Mouse (Mus musculus) forebrain, embryonic 12.5 days (tissue): ENCODE data around the gene Hnf1b. TPM values are rescaled to one million over a fixed set of nuclear protein-coding genes. Genes with fewer than 3 reads are reported as not detected.
A peak's percentile ranks its signal among the peaks of the same experiment; 100 is the strongest.

Experiments used
- ATAC-seq: fragments of 200-750 bp; cut with Nextera tagmentation; 2 replicates; pipeline ENCODE4 v1.8.0; 2017; ENCODE audit warnings: moderate TSS enrichment; ENCODE audit not compliant: low FRiP score
- H3K27ac ChIP-seq: fragments of 300-500 bp; sonication (generic); 2 replicates; pipeline ENCODE4 v1.5.1; 2016; ENCODE audit warnings: mild to moderate bottlenecking
- H3K27me3 ChIP-seq: fragments of 300-500 bp; sonication (generic); 2 replicates; pipeline ENCODE4 v1.6.1; 2016; ENCODE audit warnings: mild to moderate bottlenecking
- H3K36me3 ChIP-seq: fragments of 300-500 bp; sonication (generic); replicated peaks from 2 replicates; pipeline ENCODE4 v1.6.1; 2016; ENCODE audit warnings: mild to moderate bottlenecking
- H3K4me1 ChIP-seq: fragments of 300-500 bp; sonication (generic); 2 replicates; pipeline ENCODE4 v1.6.1; 2016
- H3K4me2 ChIP-seq: fragments of 300-500 bp; sonication (generic); 2 replicates; pipeline ENCODE4 v1.6.1; 2016; ENCODE audit warnings: mild to moderate bottlenecking, moderate library complexity
- H3K4me3 ChIP-seq: fragments of 300-500 bp; sonication (generic); replicated peaks from 2 replicates; pipeline ENCODE4 v1.5.1; 2016; ENCODE audit warnings: mild to moderate bottlenecking
- H3K9ac ChIP-seq: fragments of 300-500 bp; sonication (generic); 2 replicates; pipeline ENCODE4 v1.6.1; 2016; ENCODE audit warnings: mild to moderate bottlenecking
- H3K9me3 ChIP-seq: fragments of 300-500 bp; sonication (generic); 2 replicates; pipeline ENCODE4 v1.6.1; 2016
- WGBS: fragments of 180-500 bp; shearing (Covaris S2); methylation state at CpG from one replicate; pipeline ENCODE4 v1.1.7; 2016; 5-methylcytosine and 5-hydroxymethylcytosine counted together
- polyA plus RNA-seq: library from polyadenylated mRNA; unstranded; fragments of >200 nt; fragmentation: Nextera tagmentation; extraction: Ambion mirVana; gene quantifications from 2 replicates; pipeline ENCODE4 v1.2.1, GENCODE M21; 2016

The Hnf1b gene
- polyA plus RNA-seq, 1 experiment from 2014 or later, result not detected

DNA sequence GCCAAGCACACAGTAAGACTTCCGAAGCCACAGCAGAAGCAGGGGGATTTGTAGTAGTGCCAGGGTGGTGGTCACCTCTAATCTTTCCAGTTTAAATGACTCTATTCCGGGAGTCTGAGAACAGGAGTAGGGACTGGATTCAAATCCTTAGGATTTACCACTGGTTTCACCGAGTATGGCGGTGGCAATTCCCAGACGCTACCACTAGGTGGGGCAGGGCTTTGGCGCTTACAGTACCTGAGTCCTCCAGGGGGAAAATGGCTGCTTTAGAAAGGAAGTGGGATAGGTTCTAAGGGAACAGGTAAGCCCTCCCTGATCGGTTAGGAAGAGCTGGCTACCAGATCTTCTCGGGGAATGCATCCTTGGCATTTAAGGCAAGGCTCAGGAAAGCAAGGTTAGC, 17.5 kb upstream of the Hnf1b start:
- H3K4me1 ChIP-seq, result no peaks in the 10 kb centered on the region
- ATAC-seq, result no peak
- H3K4me3 ChIP-seq, result no peak overlapping the region
- 0 out of 2 replicates have a peak, but pooled peaks cover 8% of the 10 kb centered on the region for H3K27me3 ChIP-seq
- H3K4me2 ChIP-seq, result no peak overlapping the region
- no peaks in the 10 kb centered on the region for H3K36me3 ChIP-seq
- no peaks in the 10 kb centered on the region for H3K9me3 ChIP-seq
- no peak overlapping the region for H3K9ac ChIP-seq
- no peak overlapping the region for H3K27ac ChIP-seq
- WGBS, result 42% methylated on average over 8 of the region's 8 CpGs

DNA sequence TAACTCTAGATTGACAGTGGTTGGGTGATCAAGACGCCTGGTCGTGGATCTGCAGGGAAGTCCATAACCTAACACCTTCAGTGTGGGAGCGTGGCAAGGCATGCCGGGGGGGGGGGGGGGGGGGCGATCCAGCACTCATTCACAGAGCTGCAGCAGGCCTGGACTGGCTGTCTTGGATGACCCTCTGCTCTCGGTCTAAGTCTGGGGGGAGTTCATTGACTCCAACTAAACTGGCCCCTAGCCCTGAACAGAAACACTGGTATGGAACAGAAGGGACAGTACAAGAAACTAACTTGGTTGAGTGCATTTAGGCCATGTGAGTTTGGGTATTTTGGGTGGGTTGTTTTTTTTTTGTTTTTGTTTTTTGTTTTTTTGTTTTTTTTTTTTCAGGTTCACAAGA, 16.3 kb upstream of the Hnf1b start:
- Histone ChIP-seq H3K4me2 (no peak overlapping the region), H3K4me3 (no peak overlapping the region)
- WGBS, result 87% methylated on average over 6 of the region's 6 CpGs

DNA sequence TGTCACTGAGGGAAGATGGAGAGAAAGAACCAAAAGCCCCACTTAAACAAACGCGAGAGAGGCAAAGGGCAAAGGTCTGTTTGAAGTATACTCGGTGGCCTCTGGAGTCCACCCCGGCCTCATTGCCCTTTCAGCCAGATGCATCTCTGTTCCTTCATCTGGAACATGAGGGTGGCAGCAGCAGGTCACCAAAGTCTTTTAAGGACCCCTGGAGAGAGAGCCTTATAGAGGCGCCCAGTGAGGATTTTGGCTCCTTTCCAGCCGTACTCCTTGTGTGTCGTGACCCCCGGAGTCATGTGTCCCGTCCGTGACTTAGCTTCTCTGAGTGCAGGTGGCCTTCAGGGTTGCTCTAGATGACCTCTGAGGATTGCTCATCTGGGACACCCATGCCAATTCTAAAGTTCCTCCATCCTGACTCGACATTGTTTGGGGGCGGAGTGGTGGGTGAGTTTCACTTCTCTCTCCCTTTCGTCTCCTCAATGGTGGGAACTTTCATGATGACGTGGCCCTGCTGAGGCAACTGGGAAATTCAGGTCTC, 15.8 kb upstream of the Hnf1b start:
- ATAC-seq, result no peak
- Histone ChIP-seq H3K36me3 (no peaks in the 10 kb centered on the region), H3K27ac (no peak overlapping the region), H3K4me3 (no peak overlapping the region), H3K9me3 (no peaks in the 10 kb centered on the region), H3K27me3 (0 out of 2 replicates have a peak, but pooled peaks cover 11% of the 10 kb centered on the region), H3K4me2 (no peak overlapping the region), H3K9ac (no peak overlapping the region), H3K4me1 (no peaks in the 10 kb centered on the region)
- WGBS, result 87% methylated on average over 14 of the region's 14 CpGs

More for the DNA sequence above, 16.3 kb upstream of the Hnf1b start:
- Histone ChIP-seq H3K9ac (no peak overlapping the region), H3K36me3 (no peaks in the 10 kb centered on the region), H3K9me3 (no peaks in the 10 kb centered on the region), H3K27ac (no peak overlapping the region), H3K27me3 (0 out of 2 replicates have a peak, but pooled peaks cover 11% of the 10 kb centered on the region), H3K4me1 (no peaks in the 10 kb centered on the region)
- ATAC-seq, result no peak

DNA sequence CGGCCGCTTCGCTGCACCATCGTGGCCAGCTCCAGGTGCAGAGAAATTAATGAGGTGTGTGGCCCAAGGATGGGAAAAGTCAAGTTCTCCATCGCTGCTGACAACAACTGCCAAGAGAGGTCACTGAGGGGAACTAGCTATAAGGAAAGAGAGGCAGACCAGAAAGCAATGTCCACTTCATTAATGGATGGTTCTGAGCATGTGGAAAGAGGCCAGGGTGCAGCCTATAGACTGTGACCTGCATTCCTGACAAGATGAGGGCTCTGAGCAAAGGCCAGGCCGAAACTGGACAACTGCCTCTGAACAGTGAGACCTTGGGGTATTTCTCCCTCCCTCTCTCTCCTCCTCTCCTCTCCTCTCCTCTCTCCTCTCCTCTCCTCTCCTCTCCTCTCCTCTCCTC, 10.4 kb upstream of the Hnf1b start:
- no peak overlapping the region for H3K4me2 ChIP-seq
- H3K9me3 ChIP-seq, result no peaks in the 10 kb centered on the region
- H3K27ac ChIP-seq, result no peak overlapping the region
- WGBS, result 90% methylated on average over 6 of the region's 6 CpGs
- no peak overlapping the region for H3K4me3 ChIP-seq
- ATAC-seq, result no peak
- no peak overlapping the region for H3K9ac ChIP-seq
- no peaks in the 10 kb centered on the region for H3K36me3 ChIP-seq
- H3K27me3 ChIP-seq, result peaks cover 26% of the 10 kb centered on the region
- H3K4me1 ChIP-seq, result no peaks in the 10 kb centered on the region

DNA sequence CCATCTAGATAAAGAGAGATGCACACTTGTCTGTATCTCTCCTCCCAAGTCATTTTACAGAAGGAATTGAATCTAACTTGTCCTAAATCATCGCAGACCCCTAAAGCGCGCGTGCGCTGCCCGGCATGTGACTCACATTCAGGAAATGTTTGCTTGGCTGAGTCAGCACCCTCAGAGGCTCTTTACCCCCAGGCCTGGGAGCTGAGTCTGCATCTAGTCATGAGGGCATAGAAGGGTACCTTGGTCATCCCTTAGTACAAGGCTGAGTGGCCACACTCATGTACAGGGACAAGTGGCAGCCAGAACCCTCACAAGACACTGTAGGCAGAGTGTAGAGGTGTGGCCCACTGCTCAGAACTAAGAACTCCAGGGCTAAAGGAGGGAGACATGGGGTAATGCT, 6.3 kb upstream of the Hnf1b start:
- Histone ChIP-seq H3K27me3 (peaks cover 41% of the 10 kb centered on the region), H3K27ac (no peak overlapping the region), H3K4me1 (no peaks in the 10 kb centered on the region), H3K9me3 (no peaks in the 10 kb centered on the region), H3K4me3 (no peak overlapping the region), H3K9ac (no peak overlapping the region), H3K4me2 (no peak overlapping the region), H3K36me3 (no peaks in the 10 kb centered on the region)
- 97% methylated on average over 6 of the region's 6 CpGs for WGBS
- ATAC-seq, result no peak

DNA sequence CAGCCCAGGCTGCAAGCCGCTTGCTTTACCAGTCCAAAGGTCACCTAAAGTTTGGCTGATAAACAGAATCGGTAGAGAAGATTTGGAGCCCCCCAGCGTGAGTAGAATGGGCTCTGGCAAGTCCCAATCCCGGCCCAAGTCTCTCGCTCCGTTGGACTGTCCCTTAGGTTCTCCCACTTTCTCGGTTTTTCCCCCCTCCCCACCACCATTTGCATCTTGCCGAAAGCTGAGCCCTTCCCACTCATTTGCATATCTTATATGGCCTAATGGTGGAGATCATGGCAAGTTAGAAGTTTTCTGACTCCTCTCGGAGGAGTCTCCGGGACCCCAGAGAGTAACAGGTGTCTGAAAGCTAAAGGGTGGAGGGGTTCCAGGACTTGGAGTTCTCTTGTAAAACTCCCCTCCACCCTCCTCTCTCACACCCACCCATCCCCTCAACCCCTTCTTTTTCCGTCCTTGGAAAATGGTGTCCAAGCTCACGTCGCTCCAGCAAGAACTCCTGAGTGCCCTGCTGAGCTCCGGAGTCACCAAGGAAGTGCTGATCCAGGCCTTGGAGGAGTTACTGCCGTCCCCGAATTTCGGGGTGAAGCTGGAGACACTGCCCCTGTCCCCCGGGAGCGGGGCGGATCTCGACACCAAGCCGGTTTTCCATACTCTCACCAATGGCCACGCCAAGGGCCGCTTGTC, 866 bp downstream of the Hnf1b start:
- peaks cover 78% of the 10 kb centered on the region for H3K27me3 ChIP-seq
- 0 out of 2 replicates have a peak overlapping the region, but pooled peaks have one; percentile 5 for H3K4me3 ChIP-seq
- 2% methylated on average over 24 of the region's 24 CpGs for WGBS
- H3K4me1 ChIP-seq, result peaks cover 25% of the 10 kb centered on the region
- H3K4me2 ChIP-seq, result peak overlapping the region; percentile 17; the same call in 1 of the 2 replicates
- no peak for ATAC-seq
- no peak overlapping the region for H3K27ac ChIP-seq
- H3K36me3 ChIP-seq, result no peaks in the 10 kb centered on the region
- H3K9me3 ChIP-seq, result no peaks in the 10 kb centered on the region
- no peak overlapping the region for H3K9ac ChIP-seq

DNA sequence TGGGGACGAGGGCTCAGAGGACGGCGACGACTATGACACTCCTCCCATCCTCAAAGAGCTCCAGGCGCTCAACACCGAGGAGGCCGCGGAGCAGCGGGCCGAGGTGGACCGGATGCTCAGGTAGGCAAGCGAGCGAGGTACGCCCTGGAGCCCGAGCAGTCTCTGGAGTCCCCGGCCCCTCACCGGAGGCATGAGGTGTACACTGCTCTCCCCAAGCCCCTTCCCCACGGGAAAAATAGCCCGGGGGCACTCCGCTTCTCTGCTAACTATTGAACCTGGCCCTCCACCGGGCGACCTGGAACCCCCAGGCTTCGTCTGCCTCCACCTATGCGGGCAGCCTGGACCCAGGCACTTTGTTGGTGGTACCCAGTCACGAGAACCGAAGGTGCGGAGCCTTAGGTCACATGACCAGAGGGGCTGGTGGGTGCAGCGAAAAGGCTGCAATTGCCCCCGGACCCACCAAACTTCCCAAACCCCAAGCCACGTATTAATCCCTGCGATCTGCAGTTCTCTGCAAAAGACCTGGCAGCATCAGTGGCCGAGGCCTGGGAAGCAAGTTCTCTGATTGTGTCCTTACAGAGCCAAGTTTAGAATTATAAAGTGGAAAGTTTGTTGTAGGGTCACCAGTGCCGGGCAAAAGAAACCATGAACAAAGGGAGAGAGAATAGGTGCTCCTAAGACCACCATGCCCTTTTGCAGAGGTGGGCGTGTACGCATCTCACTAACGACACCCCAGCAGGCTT, 1.6 kb downstream of the Hnf1b start:
- Histone ChIP-seq H3K4me1 (peaks cover 25% of the 10 kb centered on the region), H3K4me3 (peak overlapping the region; percentile 5; the same call in 1 of the 2 replicates), H3K36me3 (no peaks in the 10 kb centered on the region), H3K27me3 (peaks cover 80% of the 10 kb centered on the region), H3K9ac (no peak overlapping the region), H3K9me3 (no peaks in the 10 kb centered on the region), H3K4me2 (peak overlapping the region; percentile 17; the same call in 1 of the 2 replicates), H3K27ac (no peak overlapping the region)
- under 1% methylated on average over 36 of the region's 36 CpGs for WGBS
- no peak for ATAC-seq

DNA sequence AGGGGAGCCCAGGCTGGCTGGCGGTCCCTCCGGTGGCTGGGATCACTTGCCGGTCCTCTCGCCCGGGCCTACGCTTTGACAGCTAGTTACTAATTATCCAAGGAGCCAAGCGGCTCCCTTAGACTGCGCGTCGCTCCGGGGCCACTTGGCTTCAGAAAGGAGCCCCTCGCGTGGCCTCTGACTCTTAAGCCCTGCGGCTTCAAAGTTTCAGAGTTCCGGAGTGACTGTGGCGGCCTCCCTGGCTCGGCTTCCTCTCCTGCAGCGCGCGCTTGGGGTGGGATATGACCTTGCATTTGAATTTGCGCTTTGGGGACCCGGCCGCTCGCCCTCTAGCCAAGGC, 2.1 kb downstream of the Hnf1b start:
- H3K4me2 ChIP-seq, result no peak overlapping the region
- no peaks in the 10 kb centered on the region for H3K9me3 ChIP-seq
- no peaks in the 10 kb centered on the region for H3K36me3 ChIP-seq
- WGBS, result under 1% methylated on average over 24 of the region's 24 CpGs
- no peak overlapping the region for H3K4me3 ChIP-seq
- no peak overlapping the region for H3K9ac ChIP-seq
- no peak overlapping the region for H3K27ac ChIP-seq
- peaks cover 25% of the 10 kb centered on the region for H3K4me1 ChIP-seq
- no peak for ATAC-seq
- peaks cover 86% of the 10 kb centered on the region for H3K27me3 ChIP-seq

DNA sequence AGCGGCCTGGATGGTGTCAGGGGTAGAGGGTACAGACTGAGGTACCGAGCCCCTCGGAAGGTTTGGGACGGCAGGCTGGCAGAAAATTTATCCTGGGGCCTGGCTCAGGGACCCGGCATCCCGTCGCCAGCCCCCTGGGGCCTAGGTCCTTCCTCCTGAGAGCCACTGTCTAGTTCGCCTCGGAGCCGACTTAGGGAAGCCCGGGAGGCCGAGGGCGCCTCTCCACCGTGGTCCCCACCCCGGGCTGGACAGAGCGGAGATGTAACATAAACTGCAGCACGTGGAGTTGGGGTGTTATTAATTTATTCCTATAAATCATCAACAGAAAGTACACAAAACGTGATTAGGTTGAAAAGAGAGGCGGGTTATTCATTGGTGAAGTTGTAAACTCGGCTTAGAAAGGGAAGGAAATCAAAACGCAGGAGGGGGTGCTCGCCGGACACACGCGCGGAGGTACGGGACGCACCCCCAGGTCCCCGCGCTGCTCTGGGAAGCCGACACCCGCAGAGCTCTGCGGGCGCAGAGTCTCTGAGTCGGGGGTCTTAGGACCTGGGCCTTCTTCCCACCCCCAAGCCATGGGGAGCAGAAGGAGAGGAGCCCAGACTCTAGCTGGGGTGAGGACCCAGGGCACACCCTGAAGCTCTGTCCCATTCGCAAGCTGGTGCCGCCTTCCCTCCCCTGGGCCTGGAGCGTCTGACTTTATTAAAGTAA, 2.8 kb downstream of the Hnf1b start:
- H3K4me2 ChIP-seq, result no peak overlapping the region
- H3K4me3 ChIP-seq, result no peak overlapping the region
- H3K4me1 ChIP-seq, result peaks cover 25% of the 10 kb centered on the region
- ATAC-seq, result no peak
- WGBS, result 1% methylated on average over 38 of the region's 38 CpGs
- no peaks in the 10 kb centered on the region for H3K36me3 ChIP-seq
- H3K9ac ChIP-seq, result no peak overlapping the region
- no peak overlapping the region for H3K27ac ChIP-seq
- peaks cover 87% of the 10 kb centered on the region for H3K27me3 ChIP-seq
- H3K9me3 ChIP-seq, result no peaks in the 10 kb centered on the region

DNA sequence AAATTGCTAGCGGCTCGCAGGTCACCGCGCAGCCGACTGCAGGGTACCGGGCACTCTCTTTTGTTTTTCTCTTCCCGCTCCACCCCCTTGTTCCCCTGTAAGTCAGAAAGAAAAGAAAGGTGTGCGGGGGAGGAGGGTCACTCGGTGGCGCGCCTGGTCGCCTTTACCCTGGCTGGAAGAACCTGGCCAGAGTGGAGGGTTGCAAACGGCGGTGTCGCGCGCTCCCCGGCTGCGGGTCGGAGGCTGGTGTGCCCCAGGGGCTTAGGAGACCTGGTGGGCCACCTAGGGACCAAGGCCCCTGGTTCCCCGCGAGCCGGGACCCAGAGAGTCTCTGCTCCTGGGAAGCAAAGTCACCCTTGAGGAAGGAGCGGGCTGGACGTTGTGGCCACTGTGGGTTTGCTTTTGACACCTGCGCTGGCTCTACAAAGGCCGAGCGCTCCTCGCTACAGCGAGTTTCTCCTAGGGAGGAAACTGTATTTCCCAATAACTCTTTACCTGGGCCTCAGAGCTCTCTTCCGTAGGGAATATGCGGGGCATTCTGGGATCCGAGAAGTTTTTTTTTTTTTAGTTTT, 3.4 kb downstream of the Hnf1b start:
- peak overlapping the region; percentile 1; the same call in 1 of the 2 replicates for H3K4me3 ChIP-seq
- H3K36me3 ChIP-seq, result no peaks in the 10 kb centered on the region
- under 1% methylated on average over 33 of the region's 33 CpGs for WGBS
- H3K4me1 ChIP-seq, result peaks cover 25% of the 10 kb centered on the region
- H3K4me2 ChIP-seq, result 0 out of 2 replicates have a peak overlapping the region, but pooled peaks have one; percentile 3
- peaks cover 87% of the 10 kb centered on the region for H3K27me3 ChIP-seq
- ATAC-seq, result no peak
- no peak overlapping the region for H3K27ac ChIP-seq
- no peak overlapping the region for H3K9ac ChIP-seq
- no peaks in the 10 kb centered on the region for H3K9me3 ChIP-seq

DNA sequence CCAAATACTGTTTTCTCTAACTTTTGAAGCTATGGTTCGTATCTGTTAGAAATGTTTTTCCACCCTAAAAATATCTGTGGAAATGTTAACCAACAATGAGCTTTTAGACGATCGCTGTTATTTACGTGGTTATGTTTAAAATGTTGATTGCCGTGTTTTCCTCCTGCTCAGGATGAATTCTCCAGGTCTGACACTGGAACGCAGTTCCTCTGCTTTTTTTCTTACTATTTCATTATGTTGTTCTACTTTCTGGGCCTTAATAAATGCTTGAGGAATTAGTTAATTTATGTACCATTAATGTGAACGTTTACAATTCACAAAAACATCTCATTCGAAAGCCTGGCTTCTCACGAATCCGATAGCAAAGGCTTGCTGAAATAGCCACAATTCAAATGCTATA, 4.2 kb downstream of the Hnf1b start:
- H3K4me2 ChIP-seq, result no peak overlapping the region
- H3K9me3 ChIP-seq, result no peaks in the 10 kb centered on the region
- WGBS, result 6% methylated on average over 10 of the region's 10 CpGs
- no peak overlapping the region for H3K9ac ChIP-seq
- H3K27ac ChIP-seq, result no peak overlapping the region
- H3K36me3 ChIP-seq, result no peaks in the 10 kb centered on the region
- peaks cover 86% of the 10 kb centered on the region for H3K27me3 ChIP-seq
- ATAC-seq, result no peak
- peaks cover 25% of the 10 kb centered on the region for H3K4me1 ChIP-seq
- H3K4me3 ChIP-seq, result no peak overlapping the region

DNA sequence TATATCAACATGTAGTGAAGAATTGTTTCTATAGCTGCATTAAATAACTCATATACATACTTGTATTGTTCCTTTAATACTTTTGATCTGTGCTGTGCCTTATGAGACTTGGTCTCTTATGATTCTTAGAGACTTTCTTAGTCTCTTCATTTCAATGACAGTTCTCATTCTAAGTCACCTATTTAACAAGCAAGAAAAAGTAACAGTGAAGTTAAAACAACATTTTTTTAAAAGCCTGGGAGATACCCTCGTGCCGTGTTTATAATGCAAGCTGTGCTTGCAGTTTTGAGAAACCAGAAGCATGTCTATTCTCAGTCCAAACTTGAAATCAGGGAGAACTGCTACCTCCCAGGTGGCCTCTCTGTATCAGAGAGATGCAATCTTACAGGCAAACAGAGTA, 4.8 kb downstream of the Hnf1b start:
- H3K4me2 ChIP-seq, result no peak overlapping the region
- no peaks in the 10 kb centered on the region for H3K36me3 ChIP-seq
- no peak for ATAC-seq
- no peaks in the 10 kb centered on the region for H3K9me3 ChIP-seq
- peaks cover 25% of the 10 kb centered on the region for H3K4me1 ChIP-seq
- peaks cover 86% of the 10 kb centered on the region for H3K27me3 ChIP-seq
- 11% methylated on average over 2 of the region's 2 CpGs for WGBS
- no peak overlapping the region for H3K27ac ChIP-seq
- H3K9ac ChIP-seq, result no peak overlapping the region
- H3K4me3 ChIP-seq, result no peak overlapping the region
